Mouse (Mus musculus): ENCODE results near the gene Ccdc167. TPM values are rescaled to one million over a fixed set of nuclear protein-coding genes. Genes with fewer than 3 reads are reported as not detected.

The Ccdc167 gene
- polyA plus RNA-seq, 1 experiment from 2014 or later, result 9.8 TPM

GRCm38 (mm10) chr17:29696940-29697339 lies 19.9 kb downstream of the Ccdc167 start:
- WGBS (ENCODE audit: insufficient replicate concordance), result 90% methylated on average over 8 of the region's 8 CpGs
- no peak for ATAC-seq
- Histone ChIP-seq H3K27ac (no peak overlapping the region), H3K4me2 (no peak overlapping the region), H3K36me3 (peaks cover 94% of the 10 kb centered on the region), H3K4me1 (peaks cover 10% of the 10 kb centered on the region; the same call in 1 of the 2 replicates), H3K9me3 (replicated peaks) (no peaks in the 10 kb centered on the region), H3K4me3 (no peak overlapping the region), H3K27me3 (replicated peaks) (no peaks in the 10 kb centered on the region), H3K9ac (no peak overlapping the region)

- 81% methylated on average over 4 of the region's 4 CpGs for WGBS (ENCODE audit: insufficient replicate concordance)
- no peaks in the 10 kb centered on the region for H3K27me3 ChIP-seq (replicated peaks)
- no peaks in the 10 kb centered on the region for H3K9me3 ChIP-seq (replicated peaks)
- H3K27ac ChIP-seq, result no peak overlapping the region
- H3K4me3 ChIP-seq, result no peak overlapping the region
- peaks cover 94% of the 10 kb centered on the region for H3K36me3 ChIP-seq
- no peak overlapping the region for H3K9ac ChIP-seq
- no peak for ATAC-seq
- peaks cover 10% of the 10 kb centered on the region for H3K4me1 ChIP-seq
- H3K4me2 ChIP-seq, result no peak overlapping the region
Observed at GRCm38 (mm10) chr17:29694516-29694915, 22.3 kb downstream of the Ccdc167 start.

- H3K36me3 ChIP-seq, result peaks cover 94% of the 10 kb centered on the region
- no peaks in the 10 kb centered on the region for H3K27me3 ChIP-seq (replicated peaks)
- H3K9ac ChIP-seq, result no peak overlapping the region
- ATAC-seq, result no peak
- no peak overlapping the region for H3K4me3 ChIP-seq
- H3K9me3 ChIP-seq (replicated peaks), result no peaks in the 10 kb centered on the region; the same call in 1 of the 2 replicates
- WGBS (ENCODE audit: insufficient replicate concordance), result 36% methylated on average over 2 of the region's 2 CpGs
- H3K27ac ChIP-seq, result no peak overlapping the region
- no peak overlapping the region for H3K4me2 ChIP-seq
- H3K4me1 ChIP-seq, result peaks cover 14% of the 10 kb centered on the region
Observed at GRCm38 (mm10) chr17:29693571-29693970, 23.3 kb downstream of the Ccdc167 start.

GRCm38 (mm10) chr17:29692827-29693226 lies 24.0 kb downstream of the Ccdc167 start:
- Histone ChIP-seq H3K27me3 (replicated peaks) (no peaks in the 10 kb centered on the region), H3K4me3 (no peak overlapping the region), H3K4me2 (no peak overlapping the region), H3K9ac (no peak overlapping the region), H3K9me3 (replicated peaks) (no peaks in the 10 kb centered on the region; the same call in 1 of the 2 replicates), H3K27ac (no peak overlapping the region; the same call in 1 of the 2 replicates), H3K4me1 (peaks cover 21% of the 10 kb centered on the region), H3K36me3 (peaks cover 94% of the 10 kb centered on the region)
- WGBS (ENCODE audit: insufficient replicate concordance), result 82% methylated on average over 2 of the region's 2 CpGs
- ATAC-seq, result no peak

GRCm38 (mm10) chr17:29690257-29690656 lies 26.6 kb downstream of the Ccdc167 start:
- H3K4me1 ChIP-seq, result peaks cover 47% of the 10 kb centered on the region
- H3K27ac ChIP-seq, result no peak overlapping the region
- no peak overlapping the region for H3K4me2 ChIP-seq
- no peak overlapping the region for H3K4me3 ChIP-seq
- no peak overlapping the region for H3K9ac ChIP-seq
- peaks cover 96% of the 10 kb centered on the region for H3K36me3 ChIP-seq
- no peak for ATAC-seq
- H3K27me3 ChIP-seq (replicated peaks), result no peaks in the 10 kb centered on the region
- 61% methylated on average over 6 of the region's 6 CpGs for WGBS (ENCODE audit: insufficient replicate concordance)
- no peaks in the 10 kb centered on the region; the same call in 1 of the 2 replicates for H3K9me3 ChIP-seq (replicated peaks)

DNA sequence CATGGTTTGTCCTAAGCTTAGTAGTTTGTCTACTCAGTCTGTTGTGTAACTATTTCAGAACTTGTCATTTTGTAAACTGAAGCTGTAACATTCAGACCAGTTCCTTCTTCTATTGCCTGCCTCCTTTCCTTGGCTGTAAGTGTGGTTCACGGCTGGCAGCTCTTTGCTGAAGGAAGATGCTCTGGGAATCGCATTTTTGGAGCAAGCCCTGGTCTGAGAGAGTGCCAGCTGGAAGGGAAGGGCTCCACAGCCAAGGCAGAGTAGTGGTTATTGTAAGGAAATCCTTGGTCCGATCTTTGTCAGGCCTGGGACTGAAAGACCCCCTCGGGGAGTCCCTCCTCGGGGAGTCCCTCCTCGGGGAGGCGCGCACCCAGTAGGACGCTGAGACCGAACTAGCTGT lies 28.2 kb downstream of the Ccdc167 start:
- Histone ChIP-seq H3K9ac (no peak overlapping the region), H3K4me2 (no peak overlapping the region), H3K27me3 (replicated peaks) (no peaks in the 10 kb centered on the region), H3K27ac (peak overlapping the region; percentile 32; the same call in 1 of the 2 replicates), H3K36me3 (peaks cover 96% of the 10 kb centered on the region), H3K4me3 (no peak overlapping the region), H3K4me1 (peaks cover 63% of the 10 kb centered on the region), H3K9me3 (replicated peaks) (no peaks in the 10 kb centered on the region; the same call in 1 of the 2 replicates)
- ATAC-seq, result no peak
- WGBS (ENCODE audit: insufficient replicate concordance), result 94% methylated on average over 10 of the region's 10 CpGs

DNA sequence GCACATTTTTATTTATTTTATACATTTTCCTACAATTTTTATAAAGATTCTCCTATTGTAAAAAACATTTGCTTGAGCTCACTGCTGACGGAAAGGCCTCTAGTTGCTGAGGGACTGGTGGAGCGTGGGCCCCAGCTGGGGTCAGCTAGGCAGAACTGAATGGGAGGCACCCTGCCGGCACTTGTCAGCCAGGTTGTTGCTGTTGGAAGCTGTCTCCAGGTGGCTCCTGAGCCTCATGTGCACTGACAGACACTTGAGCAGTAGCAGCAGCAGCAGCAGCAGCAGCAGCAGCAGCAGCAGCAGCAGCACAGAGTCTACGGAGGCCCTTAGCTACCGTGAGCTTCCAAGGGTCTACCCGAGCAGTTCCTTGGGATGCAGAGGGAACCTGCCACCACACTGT lies 29.5 kb downstream of the Ccdc167 start:
- Histone ChIP-seq H3K9me3 (replicated peaks) (no peaks in the 10 kb centered on the region; the same call in 1 of the 2 replicates), H3K9ac (0 out of 2 replicates have a peak overlapping the region, but pooled peaks have one; percentile 13), H3K36me3 (peaks cover 99% of the 10 kb centered on the region), H3K4me2 (no peak overlapping the region; the same call in 1 of the 2 replicates), H3K4me3 (no peak overlapping the region), H3K27me3 (replicated peaks) (no peaks in the 10 kb centered on the region), H3K4me1 (peaks cover 70% of the 10 kb centered on the region), H3K27ac (peak overlapping the region; percentile 88)
- 81% methylated on average over 6 of the region's 6 CpGs for WGBS (ENCODE audit: insufficient replicate concordance)
- no peak for ATAC-seq

DNA sequence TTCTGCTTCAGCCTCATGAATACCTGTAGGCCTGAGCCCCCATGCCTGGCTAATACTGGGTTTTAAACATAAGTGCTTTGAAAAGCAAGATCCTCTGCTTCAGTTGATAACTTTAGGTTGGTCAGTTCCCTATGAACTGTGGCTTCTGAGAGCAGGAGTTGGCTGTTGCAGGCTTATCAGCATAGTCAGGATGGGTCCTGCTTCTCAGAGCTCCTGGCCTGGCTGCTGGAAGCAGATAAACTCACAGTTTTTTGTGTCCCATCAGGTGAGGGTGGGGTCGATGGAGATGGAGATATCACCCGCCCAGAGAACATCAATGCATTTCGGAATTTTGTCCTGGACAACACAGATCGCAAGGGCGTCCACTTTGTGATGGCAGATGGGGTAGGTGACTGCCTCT lies 30.1 kb downstream of the Ccdc167 start:
- H3K4me3 ChIP-seq, result no peak overlapping the region
- H3K9me3 ChIP-seq (replicated peaks), result no peaks in the 10 kb centered on the region; the same call in 1 of the 2 replicates
- peaks cover 100% of the 10 kb centered on the region for H3K36me3 ChIP-seq
- H3K27me3 ChIP-seq (replicated peaks), result no peaks in the 10 kb centered on the region
- H3K4me2 ChIP-seq, result peak overlapping the region; percentile 43
- peaks cover 70% of the 10 kb centered on the region for H3K4me1 ChIP-seq
- peak overlapping the region; percentile 88 for H3K27ac ChIP-seq
- H3K9ac ChIP-seq, result peak overlapping the region; percentile 56; the same call in 1 of the 2 replicates
- 56% methylated on average over 5 of the region's 5 CpGs for WGBS (ENCODE audit: insufficient replicate concordance)
- ATAC-seq, result peak; percentile 85

DNA sequence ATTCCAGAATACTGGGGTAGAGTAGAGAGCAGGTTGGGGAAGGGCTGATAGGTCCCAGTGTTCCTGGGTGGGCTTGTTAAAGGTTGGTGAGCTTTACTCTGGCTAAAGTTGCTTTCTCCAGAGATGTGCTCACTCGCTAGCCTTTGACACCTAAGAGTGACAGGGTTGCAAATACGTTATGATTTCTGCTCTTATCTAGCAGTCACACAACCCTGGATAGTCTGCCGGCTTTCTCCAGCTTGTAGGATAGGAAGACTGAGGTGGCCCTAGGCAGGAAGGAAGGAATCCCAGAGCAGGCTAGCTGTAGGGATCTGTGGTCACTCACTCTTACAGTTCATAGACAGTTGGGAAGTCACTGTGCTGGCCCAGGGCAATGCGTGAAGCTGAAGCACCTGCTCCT lies 32.6 kb downstream of the Ccdc167 start:
- 34% methylated on average over 4 of the region's 4 CpGs for WGBS (ENCODE audit: insufficient replicate concordance)
- Histone ChIP-seq H3K27me3 (replicated peaks) (no peaks in the 10 kb centered on the region), H3K9me3 (replicated peaks) (no peaks in the 10 kb centered on the region; the same call in 1 of the 2 replicates), H3K27ac (peak overlapping the region; percentile 55; the same call in 1 of the 2 replicates), H3K4me1 (peaks cover 64% of the 10 kb centered on the region), H3K36me3 (peaks cover 99% of the 10 kb centered on the region), H3K9ac (no peak overlapping the region), H3K4me2 (no peak overlapping the region), H3K4me3 (no peak overlapping the region)
- ATAC-seq, result peak; percentile 63

GRCm38 (mm10) chr17:29683127-29683526 lies 33.7 kb downstream of the Ccdc167 start:
- WGBS (ENCODE audit: insufficient replicate concordance), result 73% methylated on average over 2 of the region's 2 CpGs
- no peaks in the 10 kb centered on the region for H3K9me3 ChIP-seq (replicated peaks)

GRCm38 (mm10) chr17:29682261-29682660 lies 34.6 kb downstream of the Ccdc167 start:
- Histone ChIP-seq H3K27ac (no peak overlapping the region), H3K36me3 (peaks cover 99% of the 10 kb centered on the region), H3K9ac (no peak overlapping the region), H3K4me2 (no peak overlapping the region), H3K9me3 (replicated peaks) (no peaks in the 10 kb centered on the region), H3K4me3 (no peak overlapping the region), H3K4me1 (peaks cover 48% of the 10 kb centered on the region), H3K27me3 (replicated peaks) (no peaks in the 10 kb centered on the region)
- no peak for ATAC-seq
- 87% methylated on average over 7 of the region's 7 CpGs for WGBS (ENCODE audit: insufficient replicate concordance)

More at GRCm38 (mm10) chr17:29683127-29683526, 33.7 kb downstream of the Ccdc167 start:
- Histone ChIP-seq H3K27ac (no peak overlapping the region), H3K9ac (no peak overlapping the region), H3K4me1 (peaks cover 56% of the 10 kb centered on the region), H3K4me2 (no peak overlapping the region), H3K27me3 (replicated peaks) (no peaks in the 10 kb centered on the region), H3K4me3 (no peak overlapping the region), H3K36me3 (peaks cover 99% of the 10 kb centered on the region)
- ATAC-seq, result no peak

- 93% methylated on average over 9 of the region's 9 CpGs for WGBS (ENCODE audit: insufficient replicate concordance)
- Histone ChIP-seq H3K4me3 (no peak overlapping the region), H3K4me2 (no peak overlapping the region), H3K9me3 (replicated peaks) (no peaks in the 10 kb centered on the region), H3K27me3 (replicated peaks) (no peaks in the 10 kb centered on the region), H3K4me1 (peaks cover 42% of the 10 kb centered on the region), H3K9ac (no peak overlapping the region), H3K36me3 (peaks cover 99% of the 10 kb centered on the region), H3K27ac (no peak overlapping the region)
- ATAC-seq, result no peak
Observed at GRCm38 (mm10) chr17:29681669-29682068, 35.2 kb downstream of the Ccdc167 start.

DNA sequence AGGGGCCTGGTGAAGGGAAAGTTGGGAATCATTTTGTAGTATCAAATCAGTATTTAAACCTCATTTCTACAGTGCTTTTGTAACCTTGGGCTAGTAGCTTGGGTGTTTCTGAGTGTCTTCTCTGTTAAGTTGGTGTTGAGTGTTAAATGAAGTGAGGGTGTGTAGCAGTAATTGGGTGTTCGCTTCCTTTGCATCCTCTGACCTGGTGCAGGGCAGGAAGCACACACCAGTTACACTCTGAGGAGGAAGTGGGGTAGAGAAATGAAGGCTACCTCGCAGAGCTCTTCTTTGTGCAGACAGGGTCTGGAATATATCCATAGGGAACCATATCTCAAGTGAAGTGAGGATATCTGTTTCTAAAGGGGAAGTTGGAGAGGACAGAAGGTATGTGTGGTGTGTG lies 35.9 kb downstream of the Ccdc167 start:
- no peak overlapping the region for H3K4me2 ChIP-seq
- H3K36me3 ChIP-seq, result peaks cover 99% of the 10 kb centered on the region
- no peaks in the 10 kb centered on the region for H3K9me3 ChIP-seq (replicated peaks)
- no peak overlapping the region for H3K9ac ChIP-seq
- no peaks in the 10 kb centered on the region for H3K27me3 ChIP-seq (replicated peaks)
- H3K4me1 ChIP-seq, result peaks cover 34% of the 10 kb centered on the region
- no peak overlapping the region for H3K27ac ChIP-seq
- WGBS (ENCODE audit: insufficient replicate concordance), result 78% methylated on average over 2 of the region's 2 CpGs
- no peak overlapping the region for H3K4me3 ChIP-seq
- no peak for ATAC-seq
